Mouse (Mus musculus) intestine, embryonic 16.5 days (tissue): Measurements from ENCODE around the gene Abcb8. TPM values are rescaled to one million over a fixed set of nuclear protein-coding genes. Genes with fewer than 3 reads are reported as not detected.

Experiments
- ATAC-seq: fragments of 200-750 bp; cut with Nextera tagmentation; 2 replicates; pipeline ENCODE4 v1.8.0; 2017; ENCODE audit warnings: moderate TSS enrichment, moderate library complexity
- H3K27ac ChIP-seq: fragments of 300-500 bp; sonication (generic); 2 replicates; pipeline ENCODE4 v1.5.1; 2014; ENCODE audit warnings: mild to moderate bottlenecking, low read length
- H3K27me3 ChIP-seq: fragments of 300-500 bp; sonication (generic); replicated peaks from 2 replicates; pipeline ENCODE4 v1.6.1; 2014; ENCODE audit warnings: low read length, control low read depth, mixed read lengths; ENCODE audit not compliant: control insufficient read depth, insufficient read depth
- H3K36me3 ChIP-seq: fragments of 300-500 bp; sonication (generic); 2 replicates; pipeline ENCODE4 v1.6.1; 2014; ENCODE audit warnings: low read length, control low read depth; ENCODE audit not compliant: control insufficient read depth, insufficient read depth
- H3K4me1 ChIP-seq: fragments of 300-500 bp; sonication (generic); 2 replicates; pipeline ENCODE4 v1.6.1; 2014; ENCODE audit warnings: low read length, control low read depth, mixed read lengths; ENCODE audit not compliant: control insufficient read depth, insufficient read depth
- H3K4me2 ChIP-seq: fragments of 300-500 bp; sonication (generic); 2 replicates; pipeline ENCODE4 v1.6.1; 2014; ENCODE audit warnings: low read depth, low read length, control low read depth
- H3K4me3 ChIP-seq: fragments of 300-500 bp; sonication (generic); 2 replicates; pipeline ENCODE4 v1.5.1; 2014; ENCODE audit warnings: mild to moderate bottlenecking, low read length
- H3K9ac ChIP-seq: fragments of 300-500 bp; sonication (generic); 2 replicates; pipeline ENCODE4 v1.6.1; 2014; ENCODE audit warnings: low read depth, low read length
- H3K9me3 ChIP-seq: fragments of 300-500 bp; sonication (generic); 2 replicates; pipeline ENCODE4 v1.6.1; 2016; ENCODE audit warnings: low read length, control low read depth; ENCODE audit not compliant: control insufficient read depth
- WGBS: fragments of 180-500 bp; shearing (Covaris S2); extraction: QIAGEN DNeasy Blood & Tissue Kit; methylation state at CpG from one replicate; pipeline ENCODE4 v1.1.7; 2014; 5-methylcytosine and 5-hydroxymethylcytosine counted together
- polyA plus RNA-seq: library from polyadenylated mRNA; unstranded; fragments of >200 nt; fragmentation: Nextera tagmentation; extraction: Ambion mirVana; gene quantifications from 2 replicates; pipeline ENCODE4 v1.2.1, GENCODE M21; 2015

The Abcb8 gene
- polyA plus RNA-seq, 1 experiment from 2014 or later = 89.8 TPM

- H3K36me3 ChIP-seq = no peaks in the 10 kb centered on the region
- no peaks in the 10 kb centered on the region for H3K27me3 ChIP-seq
- H3K4me2 ChIP-seq = peak overlapping the region; percentile 96
- WGBS = under 1% methylated on average over 26 of the region's 29 CpGs
- H3K4me3 ChIP-seq = peak overlapping the region; percentile 93
- no peaks in the 10 kb centered on the region for H3K9me3 ChIP-seq
- peaks cover 45% of the 10 kb centered on the region for H3K4me1 ChIP-seq
- H3K9ac ChIP-seq = peak overlapping the region; percentile 90
- H3K27ac ChIP-seq = peak overlapping the region; percentile 89
- peak; percentile 21; the same call in 1 of the 2 replicates for ATAC-seq
Observed at GRCm38 (mm10) chr5:24452691-24453233, 59.3 kb downstream of the Abcb8 start.

DNA sequence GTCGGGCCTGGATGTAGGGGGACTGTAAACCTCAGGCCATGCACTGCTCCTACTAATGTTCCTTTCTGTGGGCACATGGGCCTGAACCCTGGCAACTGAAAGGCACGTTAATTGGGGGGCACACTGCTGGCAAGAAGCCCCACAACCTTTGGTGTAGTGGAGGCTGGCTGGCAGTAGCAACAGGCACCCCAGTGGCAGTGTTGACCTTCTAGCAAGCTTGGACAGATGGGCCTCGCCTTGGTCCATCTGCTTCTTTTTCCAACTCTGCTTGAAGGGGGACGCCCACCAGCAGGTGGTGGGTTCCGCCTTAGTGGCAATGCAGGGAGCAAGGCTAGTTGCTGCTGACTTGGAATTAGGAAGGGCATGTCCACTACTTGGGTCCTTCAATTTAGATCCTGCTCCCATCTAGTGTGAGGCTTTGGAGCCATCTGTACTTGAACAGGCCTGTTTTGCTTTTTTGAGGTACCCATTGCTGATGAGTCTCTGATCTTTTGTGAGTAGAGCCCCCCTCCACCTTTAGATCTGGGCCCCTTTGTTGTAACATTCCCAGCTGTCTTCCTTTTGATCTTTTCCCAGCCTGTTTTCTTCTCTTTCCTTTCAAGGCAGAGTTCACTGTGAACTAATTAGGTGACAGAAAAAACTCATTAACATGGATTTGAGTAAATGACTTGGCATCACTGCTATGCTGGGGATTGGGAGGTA is 60.0 kb downstream of the Abcb8 start:
- H3K4me2 ChIP-seq = peak overlapping the region; percentile 96
- peaks cover 40% of the 10 kb centered on the region for H3K4me1 ChIP-seq
- H3K9ac ChIP-seq = peak overlapping the region; percentile 90
- 18% methylated on average over 5 of the region's 5 CpGs for WGBS
- no peak for ATAC-seq
- H3K36me3 ChIP-seq = no peaks in the 10 kb centered on the region
- peak overlapping the region; percentile 51 for H3K27ac ChIP-seq
- peak overlapping the region; percentile 93 for H3K4me3 ChIP-seq
- no peaks in the 10 kb centered on the region for H3K27me3 ChIP-seq
- no peaks in the 10 kb centered on the region for H3K9me3 ChIP-seq

- Histone ChIP-seq H3K9ac (no peak overlapping the region), H3K27ac (no peak overlapping the region), H3K4me1 (peaks cover 40% of the 10 kb centered on the region), H3K36me3 (no peaks in the 10 kb centered on the region), H3K9me3 (no peaks in the 10 kb centered on the region), H3K27me3 (no peaks in the 10 kb centered on the region), H3K4me3 (no peak overlapping the region), H3K4me2 (peak overlapping the region; percentile 96)
- WGBS = 14% methylated on average over 2 of the region's 2 CpGs
- no peak for ATAC-seq
Observed at GRCm38 (mm10) chr5:24453985-24454303, 60.5 kb downstream of the Abcb8 start.

DNA sequence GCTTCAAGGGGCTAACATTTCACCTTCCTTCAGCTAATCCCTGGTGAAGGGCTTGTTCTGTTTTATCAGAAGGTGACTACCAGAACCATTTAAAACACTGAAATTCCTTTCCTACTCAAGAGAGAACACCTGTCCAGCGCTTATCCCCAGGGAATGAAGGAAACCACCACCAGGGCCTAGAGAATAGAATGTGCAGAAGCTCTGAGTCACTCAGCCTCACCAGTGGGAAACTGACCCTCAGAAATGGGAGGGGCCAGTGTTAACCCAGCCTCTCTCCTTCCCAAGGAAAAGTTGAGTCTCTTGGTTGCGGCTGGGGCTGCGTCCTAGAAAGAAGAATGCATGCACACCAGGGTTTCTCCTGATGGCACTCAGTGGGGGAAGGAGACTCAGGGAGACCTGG is 61.6 kb downstream of the Abcb8 start:
- WGBS = 69% methylated on average over 3 of the region's 3 CpGs
- Histone ChIP-seq H3K9ac (0 out of 2 replicates have a peak overlapping the region, but pooled peaks have one; percentile 24), H3K4me3 (no peak overlapping the region), H3K9me3 (no peaks in the 10 kb centered on the region), H3K27me3 (no peaks in the 10 kb centered on the region), H3K27ac (peak overlapping the region; percentile 50; the same call in 1 of the 2 replicates), H3K4me1 (peaks cover 40% of the 10 kb centered on the region), H3K4me2 (peak overlapping the region; percentile 7; the same call in 1 of the 2 replicates), H3K36me3 (no peaks in the 10 kb centered on the region)
- ATAC-seq = no peak

- Histone ChIP-seq H3K27ac (peak overlapping the region; percentile 50; the same call in 1 of the 2 replicates), H3K4me2 (peak overlapping the region; percentile 7; the same call in 1 of the 2 replicates), H3K27me3 (no peaks in the 10 kb centered on the region), H3K4me3 (no peak overlapping the region), H3K9me3 (no peaks in the 10 kb centered on the region), H3K9ac (0 out of 2 replicates have a peak overlapping the region, but pooled peaks have one; percentile 24), H3K36me3 (no peaks in the 10 kb centered on the region), H3K4me1 (peaks cover 40% of the 10 kb centered on the region)
- no peak for ATAC-seq
- 67% methylated on average over 7 of the region's 7 CpGs for WGBS
Observed at GRCm38 (mm10) chr5:24455613-24456012, 62.1 kb downstream of the Abcb8 start.

Other genes with a start within 250 kb of the Abcb8 start
- gene Nupl2, start 228.7 kb upstream of the Abcb8 start, polyA plus RNA-seq = 9.6 and 11.2 TPM in 2 replicates
- 3.1 and 5.8 TPM in 2 replicates for gene Kcnh2, start 42.1 kb upstream of the Abcb8 start, polyA plus RNA-seq
- gene Nos3, start 28.9 kb upstream of the Abcb8 start, polyA plus RNA-seq = 7.0 and 7.7 TPM in 2 replicates
- 1.7 and 2.0 TPM in 2 replicates for gene Atg9b, start 1.5 kb upstream of the Abcb8 start, polyA plus RNA-seq
- 0.12 and 0.57 TPM in 2 replicates for gene Asic3, start 19.7 kb downstream of the Abcb8 start, polyA plus RNA-seq
- 37.0 and 38.1 TPM in 2 replicates for gene Cdk5, start 29.9 kb downstream of the Abcb8 start, polyA plus RNA-seq
- 52.7 and 59.2 TPM in 2 replicates for gene Slc4a2, start 30.2 kb downstream of the Abcb8 start, polyA plus RNA-seq
- 113 and 117 TPM in 2 replicates for gene Fastk, start 51.6 kb downstream of the Abcb8 start, polyA plus RNA-seq
- 28.5 and 28.7 TPM in 2 replicates for gene Tmub1, start 54.2 kb downstream of the Abcb8 start, polyA plus RNA-seq
- gene Agap3, start 58.5 kb downstream of the Abcb8 start, polyA plus RNA-seq = 10.2 and 10.7 TPM in 2 replicates
- 0.04 TPM in 1 of 2 replicates, not detected in the other for gene Gbx1, start 133.5 kb downstream of the Abcb8 start, polyA plus RNA-seq
- 0.16 and 0.29 TPM in 2 replicates for gene Asb10, start 147.3 kb downstream of the Abcb8 start, polyA plus RNA-seq
- not detected in 2 replicates for gene 4931409K22Rik, start 163.1 kb downstream of the Abcb8 start, polyA plus RNA-seq
- gene Abcf2, start 183.8 kb downstream of the Abcb8 start, polyA plus RNA-seq = 75.0 and 82.7 TPM in 2 replicates
- gene Chpf2, start 193.1 kb downstream of the Abcb8 start, polyA plus RNA-seq = 16.3 and 18.0 TPM in 2 replicates
- 9.5 and 10.0 TPM in 2 replicates for gene Smarcd3, start 230.7 kb downstream of the Abcb8 start, polyA plus RNA-seq